Mouse (Mus musculus) activated CD4-positive, CD25-positive, alpha-beta regulatory T cell, adult 4 months (primary cell): ENCODE data around the gene H2-DMa. TPM values are rescaled to one million over a fixed set of nuclear protein-coding genes. Genes with fewer than 3 reads are reported as not detected.

Source experiments
- ATAC-seq: one replicate; pipeline ENCODE4 v1.8.0; 2017
- polyA plus RNA-seq, 2 experiments: library from polyadenylated mRNA; unstranded; fragments of 100-300 nt; shearing (Covaris generic); gene quantifications; one replicate each; pipeline ENCODE4 v1.2.1; 2017

The H2-DMa gene
- polyA plus RNA-seq, result 100 to 1,000 TPM; 152 to 211 TPM

GRCm38 (mm10) chr17:34119249-34120179 lies at the start of gene H2-DMa:
H2-DMa (plus strand) TSS chr17:34119541.
- peak; percentile 70 for ATAC-seq

GRCm38 (mm10) chr17:34072091-34072490 lies 47.2 kb upstream of the H2-DMa start:
- no peak for ATAC-seq

GRCm38 (mm10) chr17:34075271-34075670 lies 44.1 kb upstream of the H2-DMa start:
- no peak for ATAC-seq

GRCm38 (mm10) chr17:34077549-34077948 lies 41.8 kb upstream of the H2-DMa start:
- ATAC-seq, result peak; percentile 29

- ATAC-seq, result no peak
Measured at GRCm38 (mm10) chr17:34078148-34078547, 41.2 kb upstream of the H2-DMa start.

GRCm38 (mm10) chr17:34079002-34079401 lies 40.3 kb upstream of the H2-DMa start:
- no peak for ATAC-seq

- peak; percentile 80 for ATAC-seq
Measured at GRCm38 (mm10) chr17:34079621-34080020, 39.7 kb upstream of the H2-DMa start.

GRCm38 (mm10) chr17:34083104-34083503 lies 36.2 kb upstream of the H2-DMa start:
- ATAC-seq, result no peak

GRCm38 (mm10) chr17:34087386-34087785 lies 32.0 kb upstream of the H2-DMa start:
- no peak for ATAC-seq

GRCm38 (mm10) chr17:34088124-34088523 lies 31.2 kb upstream of the H2-DMa start:
- no peak for ATAC-seq

GRCm38 (mm10) chr17:34090923-34091322 lies 28.4 kb upstream of the H2-DMa start:
- no peak for ATAC-seq

GRCm38 (mm10) chr17:34092197-34092875 lies 27.0 kb upstream of the H2-DMa start, which contains the start of gene H2-Oa:
H2-Oa (plus strand) TSS chr17:34092340.
- ATAC-seq, result peak; percentile 48

- ATAC-seq, result no peak
Measured at GRCm38 (mm10) chr17:34093199-34093874, 26.0 kb upstream of the H2-DMa start.

- ATAC-seq, result no peak
Measured at GRCm38 (mm10) chr17:34094283-34095035, 24.9 kb upstream of the H2-DMa start.

GRCm38 (mm10) chr17:34096497-34097010 lies 22.8 kb upstream of the H2-DMa start:
- ATAC-seq, result peak; percentile 25

- ATAC-seq, result no peak
Measured at GRCm38 (mm10) chr17:34097272-34097671, 22.1 kb upstream of the H2-DMa start.

- ATAC-seq, result no peak
Measured at GRCm38 (mm10) chr17:34098709-34099479, 20.4 kb upstream of the H2-DMa start.

- ATAC-seq, result no peak
Measured at GRCm38 (mm10) chr17:34099531-34099930, 19.8 kb upstream of the H2-DMa start.

- ATAC-seq, result no peak
Measured at GRCm38 (mm10) chr17:34101185-34101584, 18.2 kb upstream of the H2-DMa start.

- peak; percentile 78 for ATAC-seq
Measured at GRCm38 (mm10) chr17:34101604-34102032, 17.7 kb upstream of the H2-DMa start.

GRCm38 (mm10) chr17:34102831-34103230 lies 16.5 kb upstream of the H2-DMa start:
- peak; percentile 64 for ATAC-seq
